Mouse (Mus musculus) liver, adult 2 months (tissue): ENCODE data around the gene Pou2af1.

ENCODE experiments used
- CTCF ChIP-seq: fragments of 200-500 bp; IDR thresholded peaks from 2 replicates; pipeline ENCODE4 v1.5.1; 2011; ENCODE audit warnings: low read depth, low read length, control low read depth
- POLR2A ChIP-seq: fragments of 200-500 bp; IDR thresholded peaks from 2 replicates; pipeline ENCODE4 v1.6.1; 2011; ENCODE audit warnings: low read length, control low read depth; ENCODE audit not compliant: insufficient read depth; ENCODE audit errors: extremely low read depth

- TF ChIP-seq POLR2A = no peak
- no peak for TF ChIP-seq CTCF
These were observed 64.5 kb downstream of the Pou2af1 start for GRCm38 (mm10) chr9:51277834-51278498.
